Mouse (Mus musculus): ENCODE results near the gene Nipa1. TPM values are rescaled to one million over a fixed set of nuclear protein-coding genes. Genes with fewer than 3 reads are reported as not detected.

Gene Nipa1
- total RNA-seq (2023), result under 1 TPM in 1 of 2 experiments, not detected in 1; 0.17 TPM

GRCm38 (mm10) chr7:56019930-56020253, at the start of gene Nipa1:
Nipa1 (minus strand) TSS chr7:56019954.

GRCm38 (mm10) chr7:56049831-56050321, 30.1 kb upstream of the Nipa1 start, which contains the start of gene Herc2:
Herc2 (plus strand) TSS chr7:56050196.

DNA sequence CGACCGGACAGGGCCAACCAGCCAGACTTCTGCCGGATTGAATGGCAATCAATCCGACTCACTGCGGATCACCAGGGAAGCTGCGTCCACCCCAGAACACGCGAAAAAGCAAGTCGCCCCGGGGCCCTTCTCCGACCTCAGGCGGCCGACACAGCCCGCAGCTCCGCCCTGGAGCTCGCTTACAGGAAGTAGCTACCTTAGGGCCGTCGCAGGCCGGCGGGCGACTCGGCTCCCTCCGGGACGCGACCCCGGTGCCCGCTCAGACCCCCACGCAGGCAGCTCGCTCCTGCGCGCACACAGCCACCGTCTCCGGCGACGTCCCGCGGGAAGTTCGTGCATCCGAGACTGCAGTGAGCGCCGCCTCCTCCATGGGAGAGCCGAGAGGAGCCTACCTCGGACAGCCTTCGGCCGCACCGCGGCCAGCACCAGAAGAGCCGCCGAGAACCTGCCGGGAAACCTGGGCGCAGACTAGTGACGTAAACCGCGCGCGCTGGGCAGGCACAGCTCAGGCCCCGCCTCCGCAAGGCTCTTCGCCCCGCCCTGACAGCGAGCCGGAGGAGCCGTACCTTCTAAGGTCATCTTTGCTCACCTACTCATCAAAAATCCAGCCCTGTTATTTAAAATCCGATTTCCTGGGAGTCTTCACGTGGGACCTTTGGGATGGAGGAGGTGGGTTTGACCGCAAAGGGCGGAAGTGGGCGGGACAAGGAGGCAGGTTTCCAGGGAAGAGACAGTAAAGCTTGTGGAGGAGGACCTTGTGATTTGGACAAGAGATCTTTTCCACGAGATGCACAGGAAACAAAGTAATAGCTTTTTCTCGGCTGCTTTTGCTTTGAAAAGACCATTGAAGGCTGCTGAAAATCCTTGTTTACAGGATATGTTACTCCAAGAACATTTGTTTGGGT, 57.5 kb downstream of the Nipa1 start, which contains the start of gene Nipa2:
Gene Nipa2, minus strand, starts transcription at position 473 of the 905 bp plus-strand sequence.

Other genes starting within 250 kb of the Nipa1 start
- gene Tubgcp5, start 225.8 kb downstream of the Nipa1 start, total RNA-seq (2023), result 10 to 100 TPM; 47.7 to 48.5 TPM
- 10 to 100 TPM; 47.2 to 60.5 TPM for gene Cyfip1, start 178.2 kb downstream of the Nipa1 start, total RNA-seq (2023)
- gene Nipa2, start 57.5 kb downstream of the Nipa1 start, total RNA-seq (2023), result 10 to 100 TPM; 41.4 to 43.5 TPM
- gene Herc2, start 30.2 kb upstream of the Nipa1 start, total RNA-seq (2023), result 10 to 100 TPM; 85.5 to 90.3 TPM
- gene Oca2, start 219.8 kb upstream of the Nipa1 start, total RNA-seq (2023), result not detected

Measured in B cell, adult 67 days (primary cell).